Mouse (Mus musculus): ENCODE data around the gene Pum3.

DNA sequence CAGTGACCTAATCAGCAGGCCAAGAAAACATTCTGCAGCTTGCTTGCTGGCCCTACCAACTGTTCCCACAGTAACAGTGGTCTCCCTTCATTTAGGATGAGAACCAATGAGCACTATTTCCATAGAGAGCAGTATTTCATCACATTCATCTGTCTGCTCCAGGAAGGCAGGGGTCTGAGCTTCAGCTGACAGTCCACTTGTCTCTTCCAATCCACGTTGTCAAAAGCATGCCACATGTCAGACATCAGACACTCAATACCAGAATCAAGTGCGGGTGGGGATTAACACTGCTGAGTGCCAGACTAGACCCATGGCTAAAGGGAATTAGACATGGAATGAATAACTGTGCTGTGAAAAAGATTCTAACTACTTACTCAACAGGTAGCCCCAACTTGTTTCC lies 32.9 kb downstream of the Pum3 start:
- TF ChIP-seq CTCF (IDR thresholded peaks at IDR 0.05; ENCODE audit: borderline replicate concordance, control insufficient read depth, extremely low read depth, insufficient read depth, low read length, poor library complexity) (no peak), POLR2A (IDR thresholded peaks at IDR 0.05; ENCODE audit: control insufficient read depth, extremely low read depth, insufficient read depth, low read length, poor library complexity) (no peak)
